Mouse (Mus musculus): Measurements from ENCODE around the gene Tgm3.

The Tgm3 gene

GRCm38 (mm10) chr2:130068228-130068627 is 56.1 kb downstream of the Tgm3 start:
- in situ Hi-C loops (cut with MseI, MboI): no loop called here

- in situ Hi-C loops (cut with MseI, MboI): loop anchor here (10.0 kb wide), 1 partner anchor 174 kb away; no protein-coding TSS in a partner anchor
Observed at GRCm38 (mm10) chr2:130070396-130070795, 58.2 kb downstream of the Tgm3 start.
